Comparison of ENCODE assay signal across 8 mouse cellular contexts in the genomic region with DNA sequence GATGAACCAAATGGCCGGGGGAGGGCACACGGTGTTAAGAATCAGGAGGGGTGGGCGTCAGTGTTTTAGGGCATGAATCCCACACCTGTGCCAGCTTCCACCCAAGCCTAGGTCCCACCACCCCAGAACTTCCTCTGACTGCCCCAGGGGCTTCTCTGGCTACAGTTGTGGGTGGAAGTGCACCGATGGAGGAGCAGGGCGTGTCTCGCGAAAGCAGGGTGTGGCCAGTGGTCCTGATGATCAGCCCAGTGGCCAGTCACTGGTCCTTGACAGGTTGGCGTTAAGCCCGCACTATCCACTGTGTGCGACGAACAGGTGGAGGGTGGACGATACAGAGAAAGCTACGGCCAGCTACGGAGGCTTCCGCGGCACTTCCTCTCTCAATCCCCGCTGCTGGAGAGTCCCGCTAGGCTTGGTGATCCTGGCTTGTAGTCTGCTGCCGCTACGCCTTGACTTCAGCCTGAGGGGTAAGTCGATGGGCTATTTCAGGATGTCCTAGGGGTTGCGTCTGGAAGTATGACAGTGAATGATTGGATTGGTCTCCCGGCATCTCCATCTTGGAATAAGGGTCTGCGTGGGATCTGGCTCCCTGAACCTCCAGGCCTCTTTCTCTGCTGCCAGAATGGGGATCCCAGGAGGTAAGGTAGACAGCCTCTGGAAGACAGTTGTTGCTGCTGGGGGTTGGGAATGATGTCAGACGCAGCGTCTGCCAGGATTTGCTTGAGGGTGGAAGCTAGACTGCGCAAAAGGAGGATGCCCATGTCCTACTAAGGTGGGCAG. TPM values are rescaled to one million over a fixed set of nuclear protein-coding genes. Genes with fewer than 3 reads are reported as not detected.
DNase-seq lines count a peak whose midpoint lies in the region; ATAC-seq lines count a peak whose summit lies in the region.

No protein-coding gene starts in this region.

- ATAC-seq in forebrain, embryonic 15.5 days (replicated peaks), result peak; percentile 62

- peak overlapping the region; percentile 74 for H3K9ac ChIP-seq in forebrain, embryonic 15.5 days (replicated peaks)

- H3K4me3 ChIP-seq in forebrain, embryonic 15.5 days, result peak overlapping the region; percentile 67
- H3K4me3 ChIP-seq in hindbrain, embryonic 10.5 days, result peak overlapping the region; percentile 69

- no peaks in the 10 kb centered on the region for H3K36me3 ChIP-seq in forebrain, embryonic 15.5 days
- H3K36me3 ChIP-seq in hindbrain, embryonic 10.5 days, result no peaks in the 10 kb centered on the region

- peaks cover 16% of the 10 kb centered on the region for H3K4me1 ChIP-seq in forebrain, embryonic 15.5 days
- H3K4me1 ChIP-seq in hindbrain, embryonic 10.5 days (replicated peaks), result peaks cover 17% of the 10 kb centered on the region

- H3K9me3 ChIP-seq in forebrain, embryonic 15.5 days, result no peaks in the 10 kb centered on the region
- no peaks in the 10 kb centered on the region for H3K9me3 ChIP-seq in hindbrain, embryonic 10.5 days

- peak overlapping the region; percentile 46 for H3K27ac ChIP-seq in forebrain, embryonic 15.5 days (replicated peaks)
- H3K27ac ChIP-seq in hindbrain, embryonic 10.5 days, result peak overlapping the region; percentile 81

- peak overlapping the region; percentile 99 for H3K4me2 ChIP-seq in forebrain, embryonic 15.5 days (replicated peaks)

- no peaks in the 10 kb centered on the region for H3K27me3 ChIP-seq in forebrain, embryonic 15.5 days
- peaks cover 16% of the 10 kb centered on the region for H3K27me3 ChIP-seq in hindbrain, embryonic 10.5 days (ENCODE audit: insufficient read depth, poor library complexity, severe bottlenecking)

- WGBS in forebrain, embryonic 15.5 days, result 5% methylated on average over 27 of the region's 27 CpGs
- WGBS in hindbrain, embryonic 10.5 days, result 6% methylated on average over 27 of the region's 27 CpGs

- DNase-seq in MN1 (ENCODE audit: low spot score), result peak; percentile 72
- DNase-seq in cerebellum, adult 11-12 months, result peak; percentile 85
- DNase-seq in hindbrain, embryonic 10.5 days (ENCODE audit: low spot score), result peak; percentile 39
- peak; percentile 52 to 68 for DNase-seq in left cerebral cortex, adult 9 months (ENCODE audit: low spot score in 2 of 2)
- DNase-seq in lung, postnatal 4 days, result peak; percentile 55 to 63
- peak; percentile 47 for DNase-seq in right cerebral cortex, postnatal 14 days
- no peak for DNase-seq in ovary, adult 18-20 months (ENCODE audit: low spot score)

RNA-seq across cellular contexts. Expression of a gene that starts 1.6 kb away (rescaled TPM):
- 17.1 and 19.8 TPM in 2 replicates for polyA plus RNA-seq in forebrain, embryonic 15.5 days (2015; fragmentation: Nextera tagmentation; extraction: Ambion mirVana)
- polyA plus RNA-seq in hindbrain, embryonic 10.5 days (2016; fragmentation: Nextera tagmentation; extraction: Ambion mirVana), result 6.2 and 6.5 TPM in 2 replicates

RNA-seq across cellular contexts. Expression of a gene that starts 24.9 kb away (rescaled TPM):
- 4,659 and 4,677 TPM in 2 replicates for polyA plus RNA-seq in forebrain, embryonic 15.5 days (2015; fragmentation: Nextera tagmentation; extraction: Ambion mirVana)
- 3,368 and 3,918 TPM in 2 replicates for polyA plus RNA-seq in hindbrain, embryonic 10.5 days (2016; fragmentation: Nextera tagmentation; extraction: Ambion mirVana)

RNA-seq across cellular contexts. Expression of a gene that starts 36.8 kb away (rescaled TPM):
- polyA plus RNA-seq in forebrain, embryonic 15.5 days (2015; fragmentation: Nextera tagmentation; extraction: Ambion mirVana), result 94.2 and 99.8 TPM in 2 replicates
- polyA plus RNA-seq in hindbrain, embryonic 10.5 days (2016; fragmentation: Nextera tagmentation; extraction: Ambion mirVana), result 27.8 and 39.0 TPM in 2 replicates
